Mouse (Mus musculus): ENCODE data around the gene Ddx25. TPM values are rescaled to one million over a fixed set of nuclear protein-coding genes. Genes with fewer than 3 reads are reported as not detected.
A peak's percentile ranks its signal among the peaks of the same experiment; 100 is the strongest.

The Ddx25 gene
- polyA plus RNA-seq (2011; ENCODE audit: insufficient read length, low read depth, missing spikeins): 0.26 and 0.28 TPM in 2 replicates

- H3K27ac ChIP-seq (ENCODE audit: insufficient read depth, low read length): peak within 1 kb of the TSS; percentile 39; the same call in 1 of the 2 replicates
- TF ChIP-seq CTCF (IDR thresholded peaks at IDR 0.05; ENCODE audit: borderline replicate concordance, insufficient read depth, low read length) (no peak), POLR2A (IDR thresholded peaks at IDR 0.05; ENCODE audit: low read depth, low read length) (no peak)
- peak within 1 kb of the TSS; percentile 92 for H3K4me3 ChIP-seq (ENCODE audit: insufficient read depth, low read length)
Observed at GRCm38 (mm10) chr9:35558257-35559008, at the start of gene Ddx25, which contains the start of gene Pus3. Gene Ddx25 (minus strand): TSS chr9:35558528. Gene Pus3 (plus strand): TSS chr9:35558595.

GRCm38 (mm10) chr9:35607647-35608405 is 49.5 kb upstream of the Ddx25 start:
- no peaks in the 10 kb centered on the region; the same call in 1 of the 2 replicates for H3K4me1 ChIP-seq (ENCODE audit: control insufficient read depth, insufficient read depth, low read length)
- H3K27ac ChIP-seq (ENCODE audit: insufficient read depth, low read length): no peak overlapping the region
- TF ChIP-seq POLR2A (IDR thresholded peaks at IDR 0.05; ENCODE audit: low read depth, low read length): no peak
- TF ChIP-seq CTCF (IDR thresholded peaks at IDR 0.05; ENCODE audit: borderline replicate concordance, insufficient read depth, low read length): no peak
- no peak overlapping the region for H3K4me3 ChIP-seq (ENCODE audit: insufficient read depth, low read length)

More at GRCm38 (mm10) chr9:35558257-35559008, at the start of gene Ddx25, which contains the start of gene Pus3:
- no peaks in the 10 kb centered on the region for H3K4me1 ChIP-seq (ENCODE audit: control insufficient read depth, insufficient read depth, low read length)

- Histone ChIP-seq H3K4me3 (ENCODE audit: insufficient read depth, low read length) (no peak overlapping the region), H3K4me1 (ENCODE audit: control insufficient read depth, insufficient read depth, low read length) (no peaks in the 10 kb centered on the region), H3K27ac (ENCODE audit: insufficient read depth, low read length) (no peak overlapping the region)
- TF ChIP-seq POLR2A (IDR thresholded peaks at IDR 0.05; ENCODE audit: low read depth, low read length) (no peak), CTCF (IDR thresholded peaks at IDR 0.05; ENCODE audit: borderline replicate concordance, insufficient read depth, low read length) (no peak)
Observed at GRCm38 (mm10) chr9:35592903-35593302, 34.6 kb upstream of the Ddx25 start.

DNA sequence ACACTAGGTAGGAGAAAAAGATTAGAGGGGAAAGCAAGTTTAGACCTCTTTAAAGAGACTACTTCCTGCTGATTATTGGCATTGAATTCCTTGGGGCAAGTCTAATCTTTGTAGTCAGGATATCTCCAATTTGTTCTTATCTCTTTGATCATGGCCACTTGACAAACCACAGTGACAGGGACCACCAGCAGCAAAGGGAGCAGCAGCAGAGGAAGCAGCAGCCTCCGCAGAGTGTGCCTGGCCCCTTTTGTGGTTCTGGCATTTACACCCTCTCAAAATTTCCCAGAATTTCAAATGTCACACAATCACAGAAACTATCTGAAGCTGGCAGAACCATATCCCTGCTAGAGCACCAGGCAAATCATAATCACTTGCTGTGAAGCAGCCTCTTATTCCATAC is 29.3 kb upstream of the Ddx25 start:
- Histone ChIP-seq H3K4me3 (ENCODE audit: insufficient read depth, low read length) (no peak overlapping the region), H3K4me1 (ENCODE audit: control insufficient read depth, insufficient read depth, low read length) (no peaks in the 10 kb centered on the region), H3K27ac (ENCODE audit: insufficient read depth, low read length) (no peak overlapping the region)
- TF ChIP-seq CTCF (IDR thresholded peaks at IDR 0.05; ENCODE audit: borderline replicate concordance, insufficient read depth, low read length): no peak
- no peak for TF ChIP-seq POLR2A (IDR thresholded peaks at IDR 0.05; ENCODE audit: low read depth, low read length)

GRCm38 (mm10) chr9:35574416-35574815 is 16.1 kb upstream of the Ddx25 start:
- Histone ChIP-seq H3K27ac (ENCODE audit: insufficient read depth, low read length) (no peak overlapping the region), H3K4me1 (ENCODE audit: control insufficient read depth, insufficient read depth, low read length) (no peaks in the 10 kb centered on the region), H3K4me3 (ENCODE audit: insufficient read depth, low read length) (no peak overlapping the region)
- TF ChIP-seq CTCF (IDR thresholded peaks at IDR 0.05; ENCODE audit: borderline replicate concordance, insufficient read depth, low read length) (no peak), POLR2A (IDR thresholded peaks at IDR 0.05; ENCODE audit: low read depth, low read length) (no peak)

DNA sequence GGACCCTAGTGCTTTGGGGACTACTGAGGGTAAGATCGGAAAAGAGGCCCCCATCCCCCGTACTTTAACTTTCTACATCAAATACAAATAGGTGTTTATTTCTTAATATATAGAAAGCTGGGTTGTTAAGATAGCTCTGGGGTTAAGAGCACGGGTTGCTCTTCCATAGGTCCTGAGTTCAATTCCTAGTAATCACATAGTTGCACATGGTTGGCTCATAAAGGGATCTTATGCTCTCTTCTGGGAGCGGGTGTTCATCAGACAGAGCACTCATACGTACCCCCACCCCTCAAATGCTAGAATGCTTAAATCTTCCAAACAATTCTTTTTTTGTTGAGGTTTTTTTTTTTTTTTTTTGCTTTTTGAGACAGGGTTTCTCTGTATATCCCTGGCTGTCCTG is 12.3 kb upstream of the Ddx25 start:
- Histone ChIP-seq H3K4me1 (ENCODE audit: control insufficient read depth, insufficient read depth, low read length) (no peaks in the 10 kb centered on the region; the same call in 1 of the 2 replicates), H3K27ac (ENCODE audit: insufficient read depth, low read length) (no peak overlapping the region), H3K4me3 (ENCODE audit: insufficient read depth, low read length) (peak overlapping the region; percentile 52)
- TF ChIP-seq POLR2A (IDR thresholded peaks at IDR 0.05; ENCODE audit: low read depth, low read length): no peak
- no peak for TF ChIP-seq CTCF (IDR thresholded peaks at IDR 0.05; ENCODE audit: borderline replicate concordance, insufficient read depth, low read length)

DNA sequence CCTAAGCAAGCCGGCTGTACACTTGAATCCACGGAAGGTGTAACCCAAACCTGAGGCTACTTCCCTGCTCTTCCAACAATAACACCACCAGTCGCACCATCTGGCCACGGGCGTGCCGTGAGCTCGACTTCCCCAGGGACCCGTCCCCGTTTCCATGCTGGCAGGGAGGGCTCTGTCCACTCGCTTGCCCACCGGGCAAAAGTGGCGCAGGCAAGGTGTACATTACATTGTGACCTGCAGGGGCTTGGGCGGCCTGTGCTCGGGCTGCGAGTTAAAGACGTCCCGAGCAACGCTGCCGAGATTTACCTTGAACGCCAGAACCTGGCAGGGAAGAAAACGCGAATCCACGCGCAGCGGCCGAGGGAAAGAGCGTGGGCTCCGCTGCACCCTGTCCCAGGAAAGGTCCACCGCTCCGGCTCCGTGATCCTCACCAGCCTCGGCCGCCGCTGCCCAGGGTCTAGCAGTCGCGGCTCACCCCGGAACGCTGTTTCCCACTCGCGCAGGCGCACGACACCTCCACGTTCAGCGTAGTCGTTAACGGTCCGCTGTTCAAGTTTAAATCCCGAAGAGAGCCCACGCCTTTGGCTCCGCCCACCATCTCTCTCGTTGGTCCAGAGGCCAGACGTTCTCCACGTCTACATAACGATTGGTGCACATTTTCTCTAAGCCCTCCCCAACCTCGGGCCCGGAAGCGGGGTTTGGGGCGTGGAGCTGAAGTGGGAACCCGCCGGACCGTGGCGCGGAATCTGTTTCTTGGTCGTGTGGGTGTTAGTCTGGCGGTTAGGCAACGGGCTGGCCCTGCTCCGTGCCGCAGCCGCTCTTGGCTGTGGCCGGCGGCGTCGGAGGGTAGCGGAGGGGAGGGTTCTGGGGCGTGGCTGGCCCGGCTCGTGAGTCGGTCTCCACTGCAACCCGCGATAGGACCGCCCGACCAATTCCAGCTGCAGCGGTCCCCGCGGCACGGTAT is 11.5 kb upstream of the Ddx25 start, which contains the start of the genes Pate2 and Hyls1:
TSS of gene Pate2 (plus strand) at position 714 of the 964 bp plus-strand sequence.
TSS of gene Hyls1 (minus strand) at position 828 of the 964 bp plus-strand sequence.
- H3K27ac ChIP-seq (ENCODE audit: insufficient read depth, low read length): peak within 1 kb of the TSS; percentile 78
- TF ChIP-seq POLR2A (IDR thresholded peaks at IDR 0.05; ENCODE audit: low read depth, low read length) (peak; percentile 95), CTCF (IDR thresholded peaks at IDR 0.05; ENCODE audit: borderline replicate concordance, insufficient read depth, low read length) (no peak)
- peak within 1 kb of the TSS; percentile 94 for H3K4me3 ChIP-seq (ENCODE audit: insufficient read depth, low read length)
- no peaks in the 10 kb centered on the region; the same call in 1 of the 2 replicates for H3K4me1 ChIP-seq (ENCODE audit: control insufficient read depth, insufficient read depth, low read length)

GRCm38 (mm10) chr9:35567995-35568394 is 9.7 kb upstream of the Ddx25 start:
- H3K27ac ChIP-seq (ENCODE audit: insufficient read depth, low read length): no peak overlapping the region
- H3K4me3 ChIP-seq (ENCODE audit: insufficient read depth, low read length): no peak overlapping the region
- H3K4me1 ChIP-seq (ENCODE audit: control insufficient read depth, insufficient read depth, low read length): no peaks in the 10 kb centered on the region; the same call in 1 of the 2 replicates
- TF ChIP-seq POLR2A (IDR thresholded peaks at IDR 0.05; ENCODE audit: low read depth, low read length) (no peak), CTCF (IDR thresholded peaks at IDR 0.05; ENCODE audit: borderline replicate concordance, insufficient read depth, low read length) (no peak)
